Mouse (Mus musculus) kidney, adult 2 months (tissue): ENCODE measurements around the gene Spag16.

Source experiments
- CTCF ChIP-seq: fragments of 200-500 bp; conservative IDR thresholded peaks from 2 replicates; pipeline ENCODE4 v1.5.1; 2011; ENCODE audit warnings: low read depth, mild to moderate bottlenecking, control low read depth, low read length, moderate library complexity, mixed read lengths; ENCODE audit not compliant: insufficient read depth, insufficient read length
- POLR2A ChIP-seq: fragments of 200-500 bp; IDR thresholded peaks from one replicate; pipeline ENCODE4 v1.6.1; 2011; ENCODE audit warnings: low read depth, low read length, control low read depth

DNA sequence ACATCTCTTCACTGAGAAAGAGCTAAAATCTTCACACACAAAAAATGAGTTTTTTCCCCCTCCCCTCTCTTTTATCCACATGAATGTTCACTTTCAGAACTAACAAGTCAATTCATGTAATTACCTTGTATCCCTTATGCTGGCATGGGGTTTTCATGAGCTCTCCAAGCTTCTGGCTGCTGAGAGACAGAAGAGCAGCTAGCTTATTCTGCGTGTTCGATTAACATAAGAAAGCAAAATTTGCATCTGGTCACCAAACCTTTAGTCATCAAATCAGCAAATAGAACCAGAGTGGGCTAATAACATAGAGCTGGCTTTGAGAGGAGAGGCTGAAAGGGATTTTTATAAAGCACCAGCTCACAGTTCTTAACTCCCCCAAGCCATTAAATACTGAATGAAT, 700.4 kb downstream of the Spag16 start:
- no peak for TF ChIP-seq CTCF
- TF ChIP-seq POLR2A = no peak
